Mouse (Mus musculus): ENCODE measurements around the gene Gm36028.

- TF ChIP-seq CTCF (IDR thresholded peaks at IDR 0.05; ENCODE audit: low read depth, low read length) = no peak
- TF ChIP-seq EP300 (IDR thresholded peaks at IDR 0.05; ENCODE audit: insufficient read depth, low read depth, low read length) = no peak
Measured at GRCm38 (mm10) chr16:37802686-37803295, 58.2 kb downstream of the Gm36028 start.

Data from ES-Bruce4 (cell line).